Mouse (Mus musculus): ENCODE measurements at regions not wholly inside any gene's neighbourhood (a gene's known extent, or its start where the extent isn't known, plus 50 kb on each side); places are given as distances from the start of the nearest gene placed in this dataset.
"Not testable (repeated sequence)": the region's sequence is repeated elsewhere in the genome, so short reads cannot be mapped to it uniquely, and the experiment has no call there.

GRCm38 (mm10) chr14:84157412-84157811 lies 286.0 kb upstream of the Pcdh17 start:
- no peak for DNase-seq (ENCODE audit: low spot score)

DNA sequence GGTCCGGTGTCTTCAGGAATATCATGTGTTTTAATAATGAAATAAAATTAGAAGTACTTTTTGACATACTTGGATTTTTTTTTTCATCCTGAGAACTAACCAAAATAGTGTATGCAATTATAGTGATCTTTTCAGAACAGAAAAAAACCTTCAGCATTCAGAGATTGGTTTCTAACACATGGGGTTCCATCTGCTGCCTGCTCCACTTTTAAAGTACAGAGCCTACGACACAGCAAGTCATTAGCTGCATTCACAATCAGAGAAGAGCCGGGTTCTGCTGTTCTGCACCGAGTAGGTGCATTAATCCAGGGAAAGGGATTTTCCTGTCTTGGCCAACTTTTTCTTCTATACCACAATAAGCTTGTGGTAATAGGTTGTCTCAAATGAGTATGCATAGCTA lies 267.9 kb upstream of the Pcdh17 start:
- no peak for DNase-seq (ENCODE audit: low spot score)

- no peak for DNase-seq (ENCODE audit: low spot score)
Measured at GRCm38 (mm10) chr14:84210949-84211348, 232.4 kb upstream of the Pcdh17 start.

DNA sequence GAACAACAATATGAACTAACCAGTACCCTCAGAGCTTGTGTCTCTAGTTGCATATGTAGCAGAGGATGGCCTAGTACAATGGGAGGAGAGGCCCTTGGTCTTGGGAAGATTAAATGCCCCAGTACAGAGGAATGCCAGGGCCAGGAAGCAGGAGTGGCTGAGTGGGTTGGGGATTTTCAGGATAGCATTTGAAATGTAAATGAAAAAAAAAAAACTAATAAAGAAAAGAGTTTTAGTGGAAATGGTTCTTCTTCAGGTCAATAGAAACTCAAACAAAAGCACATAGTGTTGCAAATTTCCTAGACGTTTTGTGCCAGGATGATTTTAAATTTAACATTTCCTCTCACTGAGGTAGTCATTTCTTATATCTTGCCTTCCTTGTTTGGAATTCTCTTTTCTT lies 220.4 kb upstream of the Pcdh17 start:
- no peak for DNase-seq (ENCODE audit: low spot score)

DNA sequence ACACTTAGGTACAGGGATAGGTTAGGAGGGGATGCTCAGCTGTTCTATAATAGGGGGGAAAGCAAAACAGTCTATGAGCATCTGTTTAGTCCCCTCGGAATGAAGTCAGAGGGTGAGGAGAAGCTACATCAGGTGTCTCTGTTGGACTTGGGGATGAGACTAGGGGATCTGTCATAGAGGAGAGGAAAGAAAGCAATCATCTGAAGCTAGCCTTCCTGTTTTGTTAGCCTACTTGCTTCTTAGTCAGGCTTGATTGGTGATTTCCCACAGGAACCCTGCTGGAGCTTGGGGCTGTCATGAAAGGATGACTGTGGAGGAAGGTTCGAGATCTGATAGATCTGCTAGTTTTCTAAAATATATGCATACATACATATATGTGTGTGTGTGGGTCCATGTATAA lies 219.4 kb upstream of the Pcdh17 start:
- no peak for DNase-seq (ENCODE audit: low spot score)

DNA sequence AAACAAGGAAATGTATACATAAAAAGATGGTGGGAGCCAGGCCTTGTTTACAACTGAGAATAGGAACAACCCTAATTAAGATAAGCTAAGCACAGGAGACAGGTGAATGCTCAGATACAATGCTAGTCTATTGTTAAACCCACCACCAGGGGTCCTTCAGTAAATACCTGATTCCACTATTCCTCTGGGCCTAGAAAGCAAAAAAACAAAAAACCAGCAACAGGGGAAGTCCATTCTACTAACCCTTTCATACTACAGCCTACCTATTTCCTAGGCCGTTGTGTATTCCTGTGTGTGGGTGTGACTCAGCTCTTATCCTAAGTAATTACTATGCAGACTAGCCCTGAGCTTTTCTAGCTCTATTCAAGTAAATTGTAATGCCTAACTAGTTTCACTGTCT lies 195.4 kb upstream of the Pcdh17 start:
- not testable (repeated sequence) for DNase-seq (ENCODE audit: low spot score)

DNA sequence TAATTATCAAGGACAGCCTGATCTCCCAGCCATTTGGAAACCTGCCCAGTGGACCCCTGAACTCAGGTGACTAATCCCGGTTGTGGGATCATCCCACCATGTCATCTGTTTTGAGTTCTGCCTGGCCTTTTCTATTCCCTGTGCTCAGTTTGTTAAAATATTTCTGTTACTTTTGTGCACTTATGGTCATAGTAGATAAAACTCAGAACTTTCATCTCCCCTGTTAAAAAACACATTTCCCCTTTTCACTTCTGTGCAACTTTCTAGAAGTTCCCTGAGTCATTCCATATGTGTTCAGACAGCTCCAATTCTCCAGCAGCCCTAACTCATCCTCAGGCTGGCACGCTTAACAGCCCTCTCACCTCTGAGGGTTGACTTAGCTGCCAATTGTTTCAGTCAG lies 190.8 kb upstream of the Pcdh17 start:
- DNase-seq (ENCODE audit: low spot score), result no peak

- peak; percentile 12 for DNase-seq (ENCODE audit: low spot score)
Measured at GRCm38 (mm10) chr14:84257671-84258070, 185.7 kb upstream of the Pcdh17 start.

- no peak for DNase-seq (ENCODE audit: low spot score)
Measured at GRCm38 (mm10) chr14:84258633-84259032, 184.7 kb upstream of the Pcdh17 start.

DNA sequence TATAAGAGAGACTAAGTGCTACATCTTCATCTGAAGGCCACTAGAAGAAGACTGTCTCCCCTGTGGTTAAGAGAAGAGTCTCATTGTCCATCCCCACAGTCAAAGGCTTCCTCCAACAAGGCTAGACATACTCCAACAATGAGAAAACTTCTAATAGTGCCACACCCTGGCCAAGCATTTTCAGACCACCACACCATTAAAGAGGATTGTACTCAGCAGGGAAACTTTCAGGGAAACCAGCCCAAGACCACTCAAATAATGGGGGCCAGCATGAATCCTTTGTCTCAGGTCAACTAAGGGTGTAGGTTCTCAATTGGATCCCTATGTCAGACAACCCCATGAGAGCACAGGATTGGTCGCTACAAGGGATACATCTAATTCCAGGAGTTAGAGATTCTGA lies 179.4 kb upstream of the Pcdh17 start:
- DNase-seq (ENCODE audit: low spot score), result no peak

DNA sequence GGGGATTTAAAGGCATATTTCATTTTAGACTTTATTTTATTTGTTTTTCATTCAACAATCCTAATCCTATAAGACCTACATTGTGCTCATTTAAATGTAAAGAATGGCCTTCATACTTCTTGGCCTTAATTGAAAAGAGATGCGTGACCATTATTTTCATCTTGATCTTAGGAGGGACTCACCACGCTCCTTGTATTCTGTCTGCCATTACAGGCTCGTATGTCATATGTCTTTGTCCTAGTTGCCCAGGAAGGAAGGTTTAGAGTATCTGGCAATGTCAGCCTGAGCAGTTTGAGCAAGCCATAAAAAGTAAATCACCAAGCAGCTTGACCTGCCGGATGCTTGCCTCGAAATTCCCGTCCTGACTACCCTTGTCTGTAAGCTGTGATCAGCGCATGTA lies 177.1 kb upstream of the Pcdh17 start:
- no peak for DNase-seq (ENCODE audit: low spot score)

- peak; percentile 22 for DNase-seq (ENCODE audit: low spot score)
Measured at GRCm38 (mm10) chr14:84283440-84284203, 159.7 kb upstream of the Pcdh17 start.

- DNase-seq (ENCODE audit: low spot score), result no peak
Measured at GRCm38 (mm10) chr14:84320738-84321137, 122.6 kb upstream of the Pcdh17 start.

- DNase-seq (ENCODE audit: low spot score), result peak; percentile 3
Measured at GRCm38 (mm10) chr14:84339604-84340003, 103.8 kb upstream of the Pcdh17 start.

Data from embryo, embryonic 10.5 days (tissue).